Mouse (Mus musculus): ENCODE results near the gene Cpne2. TPM values are rescaled to one million over a fixed set of nuclear protein-coding genes. Genes with fewer than 3 reads are reported as not detected.

The Cpne2 gene
- 1 to 10 TPM; 5.3 to 5.8 TPM for total RNA-seq (2021)
- long read RNA-seq, experiment 1, partial matches to known transcripts: 0 of 3 reads
- long read RNA-seq, experiment 1, other reads (novel, unspliced or antisense): 0 of 3 reads
- long read RNA-seq, experiment 2, partial matches to known transcripts: 1 of 4 reads
- long read RNA-seq, experiment 2, other reads (novel, unspliced or antisense): 1 of 4 reads

DNA sequence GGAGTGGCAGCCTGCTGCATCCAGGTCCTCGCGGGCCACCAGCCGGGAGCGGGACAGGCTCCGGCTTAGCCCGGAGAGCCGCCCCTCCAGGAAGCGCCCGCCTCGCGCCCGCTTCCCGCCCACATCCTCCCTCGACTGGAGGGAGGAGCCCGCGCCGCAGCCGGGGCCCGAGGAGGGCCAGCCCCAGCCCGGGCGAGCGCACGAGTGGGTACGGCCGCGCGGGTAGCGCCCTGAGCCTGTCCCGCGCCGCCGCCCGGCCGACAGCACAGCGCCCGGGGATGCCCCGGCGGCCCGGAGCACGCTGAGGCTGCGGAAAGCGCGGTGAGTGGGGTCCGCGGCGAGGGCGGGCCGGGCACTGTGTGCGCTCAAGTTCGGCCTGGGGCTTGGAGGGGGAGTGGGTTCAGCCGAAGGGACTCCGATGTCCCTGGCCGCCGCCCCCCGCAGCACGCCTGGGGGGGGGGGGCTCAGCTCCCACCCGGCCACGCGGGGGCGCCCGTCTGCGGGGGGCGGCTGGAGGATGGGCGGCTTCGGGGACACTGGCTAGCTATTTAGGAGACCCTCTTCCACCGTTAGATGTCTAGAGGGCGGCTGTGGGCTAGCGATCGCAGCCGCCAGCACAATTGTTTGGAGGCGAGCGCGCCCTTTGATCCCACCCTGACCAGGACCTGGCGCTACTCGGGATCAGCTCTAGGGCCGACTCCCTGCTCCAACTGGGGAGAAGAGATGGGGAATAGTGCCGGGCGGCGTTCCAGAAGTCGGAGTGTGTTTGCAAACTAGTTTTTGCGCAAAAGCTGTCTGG is at the start of gene Cpne2:
Gene Cpne2 (plus strand): TSS at position 118 of the 799 bp plus-strand sequence.
- intact Hi-C loops (cut with DNase I): no loop called here
- DNase-seq: peak; percentile 83 to 85

GRCm38 (mm10) chr8:94485288-94485687 is 47.5 kb upstream of the Cpne2 start:
- intact Hi-C loops (cut with DNase I): no loop called here
- peak in 1 of 2 experiments; percentile 9 for DNase-seq

- intact Hi-C loops (cut with DNase I): no loop called here
- peak; percentile 54 to 73 for DNase-seq
These were observed 46.9 kb upstream of the Cpne2 start for GRCm38 (mm10) chr8:94485882-94486281.

DNA sequence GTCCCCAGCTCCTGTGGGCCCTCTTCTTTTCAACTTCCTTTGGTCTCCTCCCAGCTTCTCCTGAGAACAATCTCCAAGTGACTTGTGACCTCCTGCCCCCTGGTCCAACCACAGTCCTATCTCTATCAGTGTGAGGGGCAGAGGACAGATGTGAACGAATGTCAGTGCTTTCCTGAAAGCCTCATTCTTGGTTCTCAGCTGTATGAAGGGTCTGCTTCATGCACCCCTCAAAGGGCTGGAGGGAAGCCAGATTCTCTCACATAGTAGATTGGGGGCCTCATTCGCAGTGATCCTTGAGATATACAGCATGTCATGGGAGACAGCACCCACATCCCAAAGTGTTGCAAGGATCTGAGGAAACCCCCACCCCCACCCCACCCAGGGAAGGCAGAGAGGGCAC is 44.8 kb upstream of the Cpne2 start:
- DNase-seq: no peak
- intact Hi-C loops (cut with DNase I): no loop called here

GRCm38 (mm10) chr8:94489809-94490483 is 42.8 kb upstream of the Cpne2 start:
- DNase-seq: no peak
- intact Hi-C loops (cut with DNase I): loop anchor here (10.0 kb wide), 1 partner anchor 325 kb away; the partner anchor contains the start of gene Ccl17

DNA sequence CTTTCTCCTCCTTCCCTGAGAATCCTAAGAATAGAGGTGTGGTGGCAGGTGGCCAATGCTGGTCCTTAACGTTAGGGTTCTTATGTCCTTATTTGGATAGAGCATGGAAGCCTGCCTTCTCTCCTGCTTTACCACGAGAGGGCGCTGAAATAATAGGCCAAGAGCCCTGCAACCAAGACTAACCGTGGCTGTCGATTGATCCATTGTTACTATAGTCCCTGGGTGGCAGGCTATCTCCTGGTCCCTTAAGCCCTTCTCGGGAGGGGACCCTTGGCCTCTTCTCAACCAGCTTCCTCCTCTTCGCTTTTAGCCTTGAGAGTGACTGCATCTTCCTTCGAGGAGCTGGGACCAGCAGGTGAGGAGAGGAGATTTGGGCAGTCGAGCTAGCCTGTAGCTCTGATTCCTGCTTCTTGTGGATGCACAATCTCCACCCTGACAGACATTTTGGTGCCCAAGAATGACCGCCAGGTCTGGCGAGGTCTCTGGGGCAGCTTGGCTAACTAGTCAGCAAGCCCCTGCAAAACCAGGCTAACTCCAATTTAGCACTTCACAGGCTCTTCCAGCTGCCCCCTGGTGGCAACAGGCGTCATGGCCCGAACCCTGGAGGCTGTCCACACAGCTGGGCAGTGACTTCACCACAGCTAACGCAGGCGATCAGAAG is 40.6 kb upstream of the Cpne2 start:
- intact Hi-C loops (cut with DNase I): loop anchor here (1.0 to 10.0 kb wide), 4 partner anchors 93 to 323 kb away; partner anchors contain the start of gene Ccl17
- DNase-seq: peak; percentile 80 to 90

DNA sequence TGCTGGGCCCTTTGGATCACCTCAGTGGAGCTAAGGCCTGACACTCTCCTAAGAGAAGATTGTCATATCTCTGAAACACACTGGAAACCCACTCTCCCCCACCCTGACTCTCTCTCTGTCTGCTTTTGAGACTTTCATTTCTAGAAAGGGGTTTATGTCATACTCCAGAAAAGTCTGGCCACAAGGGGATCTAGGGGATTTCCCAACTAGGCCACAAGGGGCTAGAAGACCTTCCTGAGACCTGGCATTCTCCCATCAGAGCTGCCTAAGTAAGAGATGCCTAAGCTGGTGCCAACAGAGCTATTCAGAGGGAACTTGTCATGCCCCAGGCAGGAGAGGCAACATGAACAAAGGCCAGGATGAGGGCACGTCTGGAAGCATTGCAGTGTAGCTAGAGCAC is 39.5 kb upstream of the Cpne2 start:
- DNase-seq: no peak
- intact Hi-C loops (cut with DNase I): loop anchor here (2.0 to 10.0 kb wide), 2 partner anchors 92 to 322 kb away; partner anchors contain the start of gene Ccl17

- no peak for DNase-seq
- intact Hi-C loops (cut with DNase I): no loop called here
These were observed 17.2 kb upstream of the Cpne2 start for GRCm38 (mm10) chr8:94515430-94516208.

- no peak for DNase-seq
- intact Hi-C loops (cut with DNase I): no loop called here
These were observed 16.6 kb upstream of the Cpne2 start for GRCm38 (mm10) chr8:94516209-94516593.

GRCm38 (mm10) chr8:94516766-94517165 is 16.0 kb upstream of the Cpne2 start:
- no peak for DNase-seq
- intact Hi-C loops (cut with DNase I): no loop called here

DNA sequence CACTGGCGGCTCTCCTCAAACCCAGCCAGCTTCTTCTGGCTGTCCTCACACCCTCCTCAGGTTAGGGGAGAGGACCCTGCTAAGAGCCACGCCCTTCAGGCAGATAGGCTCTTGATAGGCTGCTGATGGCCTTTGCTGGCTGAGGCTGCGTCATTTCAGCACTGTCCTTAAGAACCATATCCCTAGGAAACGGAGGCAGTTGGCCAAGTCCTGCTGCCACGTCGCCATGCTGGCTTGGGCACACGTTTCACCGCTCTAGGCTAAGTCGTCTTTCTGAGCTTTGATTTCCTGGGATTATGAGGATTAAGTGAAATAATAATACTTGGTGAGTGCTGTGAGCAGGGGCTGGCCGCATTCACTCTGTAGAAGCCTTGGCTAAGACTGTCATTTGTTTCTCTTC is 14.5 kb upstream of the Cpne2 start:
- DNase-seq: no peak
- intact Hi-C loops (cut with DNase I): no loop called here

DNA sequence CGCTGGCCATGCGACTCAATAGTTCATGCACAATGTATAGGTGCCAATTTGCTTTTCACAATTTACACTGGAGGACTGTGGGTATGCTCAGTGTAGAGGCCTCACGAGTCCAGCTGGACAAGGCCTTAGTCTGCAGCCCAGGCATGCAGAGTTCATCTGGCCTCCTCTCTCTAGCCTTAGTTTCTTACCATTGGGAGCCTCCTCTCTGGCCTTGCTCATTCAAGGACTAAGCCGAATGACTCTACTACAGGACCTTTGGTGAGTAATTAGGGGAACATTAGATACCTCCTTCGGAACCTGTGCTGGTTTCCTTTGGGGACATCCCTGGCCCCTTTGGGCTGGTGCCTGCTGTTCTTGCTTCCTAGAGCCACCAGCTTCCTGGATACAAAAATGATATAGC is 13.8 kb upstream of the Cpne2 start:
- DNase-seq: no peak
- intact Hi-C loops (cut with DNase I): no loop called here

GRCm38 (mm10) chr8:94521481-94521880 is 11.3 kb upstream of the Cpne2 start:
- DNase-seq: no peak
- intact Hi-C loops (cut with DNase I): loop anchor here (10.0 kb wide), 1 partner anchor 293 kb away; the partner anchor contains the start of gene Ccl17

DNA sequence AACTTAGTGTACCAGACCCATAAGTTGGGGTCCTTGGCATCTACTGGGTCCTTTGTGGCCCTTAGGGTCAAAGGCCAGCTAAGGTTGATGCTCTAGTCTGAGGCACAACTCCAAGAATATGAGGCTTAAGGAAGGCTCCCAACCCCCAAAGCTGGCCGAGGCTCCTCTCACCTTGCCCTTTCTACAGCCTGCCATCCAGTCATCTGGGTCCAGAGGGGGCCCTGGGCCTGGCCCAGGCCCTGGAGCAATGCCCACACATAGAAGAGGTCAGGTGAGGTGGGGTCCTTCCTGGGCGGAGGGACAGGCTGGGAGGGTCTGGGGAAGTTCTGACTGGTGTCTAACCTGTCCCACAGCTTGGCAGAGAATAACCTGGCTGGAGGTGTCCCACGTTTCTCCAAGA is 10.3 kb upstream of the Cpne2 start:
- DNase-seq: no peak
- intact Hi-C loops (cut with DNase I): loop anchor here (10.0 kb wide), 1 partner anchor 292 kb away; the partner anchor contains the start of gene Ccl17

- intact Hi-C loops (cut with DNase I): loop anchor here (10.0 kb wide), 1 partner anchor 290 kb away; the partner anchor contains the start of gene Ccl17
- DNase-seq: no peak
These were observed 8.2 kb upstream of the Cpne2 start for GRCm38 (mm10) chr8:94524554-94524953.

- intact Hi-C loops (cut with DNase I): loop anchor here (10.0 kb wide), 1 partner anchor 288 kb away; the partner anchor contains the start of gene Ccl17
These were observed 5.6 kb upstream of the Cpne2 start for GRCm38 (mm10) chr8:94527178-94527577.

DNA sequence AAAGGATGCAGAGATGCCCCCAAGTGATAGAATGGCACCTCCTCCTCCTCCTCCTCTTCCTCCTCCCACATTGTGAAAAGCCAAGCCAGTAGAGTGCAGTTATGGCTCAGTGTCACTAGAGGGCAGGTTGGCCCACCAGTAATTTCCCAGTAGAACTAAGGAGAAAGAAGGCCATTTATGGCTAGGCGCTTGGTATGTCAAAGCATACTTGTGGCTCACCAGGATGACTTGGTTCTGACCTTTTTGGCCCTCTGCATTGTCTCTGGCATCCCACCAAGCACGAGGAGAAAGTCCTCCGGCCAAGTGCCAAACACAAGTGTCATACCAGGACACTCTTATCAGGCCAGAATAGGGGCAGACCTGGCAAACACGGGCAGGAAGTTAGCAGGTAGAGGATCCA is 4.5 kb upstream of the Cpne2 start:
- intact Hi-C loops (cut with DNase I): loop anchor here (1.0 to 10.0 kb wide), 2 partner anchors 56 to 287 kb away; partner anchors contain the start of gene Ccl17
- peak; percentile 46 to 61 for DNase-seq

More at GRCm38 (mm10) chr8:94527178-94527577, 5.6 kb upstream of the Cpne2 start:
- DNase-seq: no peak

DNA sequence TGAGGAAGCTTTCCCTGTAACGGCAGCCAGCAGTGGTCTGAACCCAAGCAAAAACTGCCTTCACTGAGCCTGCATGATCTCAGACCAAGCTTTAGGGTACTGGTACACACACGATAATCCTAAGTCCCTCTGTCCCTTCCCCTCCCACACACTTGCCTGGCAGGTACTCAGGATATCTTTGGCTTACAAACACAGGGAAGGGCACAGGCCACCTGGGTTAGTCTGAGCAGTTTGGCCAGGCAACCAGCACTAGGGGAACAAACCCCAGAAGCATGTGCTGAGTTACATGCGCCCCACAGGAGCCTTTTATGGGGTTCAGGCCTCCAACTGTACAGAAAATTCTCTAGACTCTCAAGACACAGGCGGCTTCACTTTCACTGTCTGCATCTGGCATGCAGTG is 2.9 kb upstream of the Cpne2 start:
- no peak for DNase-seq
- intact Hi-C loops (cut with DNase I): loop anchor here (2.0 to 10.0 kb wide), 2 partner anchors 173 to 285 kb away; partner anchors contain the start of gene Ccl17

DNA sequence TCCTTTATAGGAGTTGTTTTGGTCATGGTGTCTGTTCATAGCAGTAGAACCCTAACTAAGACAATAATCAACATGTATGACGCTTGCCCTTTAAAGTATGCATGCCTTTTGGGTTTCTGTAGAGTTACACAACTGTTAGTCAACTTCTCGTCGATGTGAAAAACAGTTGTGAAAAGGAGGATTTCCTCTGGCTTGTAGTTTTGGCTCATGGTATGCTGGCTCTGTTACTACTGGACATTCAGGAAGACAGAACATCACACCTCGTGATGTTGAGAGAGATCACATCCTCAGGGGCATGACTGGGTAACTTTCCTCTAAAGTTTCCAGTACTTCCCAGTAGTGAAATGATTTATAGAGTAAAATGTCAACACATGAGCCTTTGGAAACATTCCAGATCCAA is 2.1 kb upstream of the Cpne2 start:
- no peak for DNase-seq
- intact Hi-C loops (cut with DNase I): loop anchor here (2.0 kb wide), 1 partner anchor 172 kb away; no protein-coding TSS in a partner anchor

Data from heart, postnatal 14 days (tissue).